Mouse (Mus musculus): ENCODE results near the gene Hist1h2bb. TPM values are rescaled to one million over a fixed set of nuclear protein-coding genes. Genes with fewer than 3 reads are reported as not detected.

The Hist1h2bb gene
- total and polyA plus RNA-seq, 3 experiments, result 0.53 to 2,852 (median 54.6) TPM

- Histone ChIP-seq H3K4me1 (ENCODE audit: control insufficient read depth in 1 of 2, insufficient read depth in 2 of 2) (peaks cover 3 to 29% of the 10 kb centered on the region in 2 experiments; a peak in 3 of 4 replicates), H3K36me3 (replicated peaks in 1 of 2; ENCODE audit: control insufficient read depth in 1 of 2, insufficient read depth in 1 of 2, low read length in 1 of 2) (no peaks in the 10 kb centered on the region), H3K4me3 (replicated peaks in 1 of 3; ENCODE audit: low read depth in 2 of 3, low read length in 2 of 3, poor library complexity in 1 of 3) (no peak overlapping the region), H3K9me3 (replicated peaks; ENCODE audit: low read length) (no peaks in the 10 kb centered on the region), H3K27me3 (replicated peaks) (no peaks in the 10 kb centered on the region), H3K27ac (ENCODE audit: insufficient read depth, low read depth) (0 out of 2 replicates have a peak overlapping the region, but pooled peaks have one; percentile 10), H3K9ac (ENCODE audit: insufficient read depth, low read depth) (peak overlapping the region; percentile 69), H3K4me2 (ENCODE audit: insufficient read depth, low read depth, poor library complexity, severe bottlenecking) (peak overlapping the region; percentile 71), H3K79me2 (replicated peaks; ENCODE audit: control insufficient read depth, extremely low read depth, insufficient read depth, poor library complexity, severe bottlenecking) (no peaks in the 10 kb centered on the region)
- no peak for TF ChIP-seq SMC3 (IDR thresholded peaks at IDR 0.05; ENCODE audit: low read depth, low read length)
- peak; percentile 49; the same call in 1 of the 2 replicates for TF ChIP-seq MEF2A (IDR thresholded peaks at IDR 0.05; ENCODE audit: borderline replicate concordance, low read depth, low read length)
- dilution Hi-C loops (cut with MboI; ENCODE audit: extremely low pct_ligation_motif_present, extremely low pct_unique_long_range_greater_than_20kb, low sequenced_read_pairs) (loop anchor here (10.0 kb wide), 1 partner anchor 47 kb away; the partner anchor contains the start of genes Hist1h1t and Hist1h4c), in situ Hi-C loops (cut with MboI; ENCODE audit: low pct_ligation_motif_present, low pct_unique_long_range_greater_than_20kb, low sequenced_read_pairs) (no loop called here)
- DNase-seq (ENCODE audit: extremely low read depth), result peak; percentile 40
Observed at GRCm38 (mm10) chr13:23742007-23742406, 4.5 kb upstream of the Hist1h2bb start.

GRCm38 (mm10) chr13:23743215-23743614 lies 3.3 kb upstream of the Hist1h2bb start:
- Histone ChIP-seq H3K4me3 (replicated peaks in 1 of 3; ENCODE audit: low read depth in 2 of 3, low read length in 2 of 3, poor library complexity in 1 of 3) (no peak overlapping the region), H3K27me3 (replicated peaks) (no peaks in the 10 kb centered on the region), H3K9me3 (replicated peaks; ENCODE audit: low read length) (no peaks in the 10 kb centered on the region), H3K4me2 (ENCODE audit: insufficient read depth, low read depth, poor library complexity, severe bottlenecking) (no peak overlapping the region), H3K27ac (ENCODE audit: insufficient read depth, low read depth) (peak overlapping the region; percentile 69), H3K9ac (ENCODE audit: insufficient read depth, low read depth) (no peak overlapping the region; the same call in 1 of the 2 replicates), H3K36me3 (replicated peaks in 1 of 2; ENCODE audit: control insufficient read depth in 1 of 2, insufficient read depth in 1 of 2, low read length in 1 of 2) (no peaks in the 10 kb centered on the region), H3K4me1 (ENCODE audit: control insufficient read depth in 1 of 2, insufficient read depth in 2 of 2) (peaks cover 3 to 27% of the 10 kb centered on the region in 2 experiments; a peak in 3 of 4 replicates), H3K79me2 (replicated peaks; ENCODE audit: control insufficient read depth, extremely low read depth, insufficient read depth, poor library complexity, severe bottlenecking) (no peaks in the 10 kb centered on the region)
- no peak for TF ChIP-seq UBTF (IDR thresholded peaks at IDR 0.05; ENCODE audit: low read depth, low read length)
- TF ChIP-seq MEF2A (IDR thresholded peaks at IDR 0.05; ENCODE audit: borderline replicate concordance, low read depth, low read length), result no peak
- TF ChIP-seq NRF1 (IDR thresholded peaks at IDR 0.05; ENCODE audit: low read depth, low read length), result no peak
- dilution Hi-C loops (cut with MboI; ENCODE audit: extremely low pct_ligation_motif_present, extremely low pct_unique_long_range_greater_than_20kb, low sequenced_read_pairs), result loop anchor here (10.0 kb wide), 1 partner anchor 48 kb away; the partner anchor contains the start of genes Hist1h1t and Hist1h4c
- DNase-seq (ENCODE audit: extremely low read depth), result peak; percentile 29
- in situ Hi-C loops (cut with MboI; ENCODE audit: low pct_ligation_motif_present, low pct_unique_long_range_greater_than_20kb, low sequenced_read_pairs), result no loop called here

GRCm38 (mm10) chr13:23743963-23744362 lies 2.6 kb upstream of the Hist1h2bb start:
- TF ChIP-seq TBP (conservative IDR thresholded peaks at IDR 0.05; ENCODE audit: low read depth, low read length), result no peak
- TF ChIP-seq JUN (IDR thresholded peaks at IDR 0.05; ENCODE audit: insufficient read depth, low read depth, low read length), result no peak
- TF ChIP-seq KAT2A (IDR thresholded peaks at IDR 0.05; ENCODE audit: insufficient replicate concordance, low read length), result no peak
- TF ChIP-seq JUND (conservative IDR thresholded peaks at IDR 0.05; ENCODE audit: low read depth, low read length), result 0 out of 2 replicates have a peak, but pooled peaks have one; percentile 7
- TF ChIP-seq BHLHE40 (IDR thresholded peaks at IDR 0.05; ENCODE audit: low read depth, low read length), result no peak
- TF ChIP-seq MXI1 (IDR thresholded peaks at IDR 0.05; ENCODE audit: low read depth, low read length), result no peak

More at GRCm38 (mm10) chr13:23743963-23744362, 2.6 kb upstream of the Hist1h2bb start:
- H3K36me3 ChIP-seq (replicated peaks in 1 of 2; ENCODE audit: control insufficient read depth in 1 of 2, insufficient read depth in 1 of 2, low read length in 1 of 2), result no peaks in the 10 kb centered on the region
- H3K27ac ChIP-seq (ENCODE audit: insufficient read depth, low read depth), result peak overlapping the region; percentile 62
- no peak overlapping the region for H3K4me3 ChIP-seq (replicated peaks in 1 of 3; ENCODE audit: low read depth in 2 of 3, low read length in 2 of 3, poor library complexity in 1 of 3)
- dilution Hi-C loops (cut with MboI; ENCODE audit: extremely low pct_ligation_motif_present, extremely low pct_unique_long_range_greater_than_20kb, low sequenced_read_pairs) (loop anchor here (10.0 kb wide), 1 partner anchor 49 kb away; the partner anchor contains the start of genes Hist1h1t and Hist1h4c), in situ Hi-C loops (cut with MboI; ENCODE audit: low pct_ligation_motif_present, low pct_unique_long_range_greater_than_20kb, low sequenced_read_pairs) (no loop called here)
- no peaks in the 10 kb centered on the region for H3K27me3 ChIP-seq (replicated peaks)
- no peaks in the 10 kb centered on the region for H3K9me3 ChIP-seq (replicated peaks; ENCODE audit: low read length)
- H3K9ac ChIP-seq (ENCODE audit: insufficient read depth, low read depth), result peak overlapping the region; percentile 74; the same call in 1 of the 2 replicates
- no peaks in the 10 kb centered on the region for H3K79me2 ChIP-seq (replicated peaks; ENCODE audit: control insufficient read depth, extremely low read depth, insufficient read depth, poor library complexity, severe bottlenecking)
- H3K4me2 ChIP-seq (ENCODE audit: insufficient read depth, low read depth, poor library complexity, severe bottlenecking), result peak overlapping the region; percentile 21; the same call in 1 of the 2 replicates
- peaks cover 3 to 33% of the 10 kb centered on the region in 2 experiments; a peak in 3 of 4 replicates for H3K4me1 ChIP-seq (ENCODE audit: control insufficient read depth in 1 of 2, insufficient read depth in 2 of 2)
- DNase-seq (ENCODE audit: extremely low read depth), result peak; percentile 46
